Mouse (Mus musculus): ENCODE data around the gene 1700061G19Rik.

DNA sequence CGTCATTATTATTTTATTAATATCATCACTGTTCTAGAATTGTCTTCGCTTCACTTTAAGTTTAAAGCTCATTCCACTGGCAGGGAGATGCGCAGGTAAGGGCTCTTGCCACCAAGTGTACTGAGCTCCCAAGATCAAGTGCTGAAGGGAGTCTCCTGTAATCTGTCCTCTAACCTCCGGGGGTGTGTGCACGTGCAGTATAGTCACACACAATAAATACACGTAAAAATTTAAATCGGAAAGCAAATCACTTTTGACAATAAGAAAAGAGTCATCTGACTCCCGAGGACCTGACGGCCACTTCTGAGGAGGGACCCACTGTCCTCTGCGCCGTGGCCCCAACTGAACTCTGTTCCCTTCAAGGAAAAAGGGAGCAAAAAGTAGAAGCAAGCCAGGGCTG, 46.1 kb upstream of the 1700061G19Rik start:
- TF ChIP-seq ZNF384 (IDR thresholded peaks at IDR 0.05; ENCODE audit: low read depth, low read length) (no peak), MAFK (IDR thresholded peaks at IDR 0.05; ENCODE audit: insufficient read depth, low read depth, low read length) (no peak), CHD2 (IDR thresholded peaks at IDR 0.05; ENCODE audit: low read depth, low read length) (no peak)
